Mouse (Mus musculus) neural tube, embryonic 12.5 days (tissue): Measurements from ENCODE around the gene Smco4. TPM values are rescaled to one million over a fixed set of nuclear protein-coding genes. Genes with fewer than 3 reads are reported as not detected.
"Not testable (repeated sequence)": the region's sequence is repeated elsewhere in the genome, so short reads cannot be mapped to it uniquely, and the experiment has no call there.

ENCODE experiments used
- ATAC-seq: fragments of 200-750 bp; cut with Nextera tagmentation; 2 replicates; pipeline ENCODE4 v1.8.0; 2017; ENCODE audit warnings: low read depth, mild to moderate bottlenecking, moderate TSS enrichment, moderate library complexity; ENCODE audit not compliant: low FRiP score
- H3K27ac ChIP-seq: fragments of 300-500 bp; sonication (generic); 2 replicates; pipeline ENCODE4 v1.5.1; 2016
- H3K27me3 ChIP-seq: fragments of 300-500 bp; sonication (generic); replicated peaks from 2 replicates; pipeline ENCODE4 v1.6.1; 2016; ENCODE audit warnings: mild to moderate bottlenecking
- H3K36me3 ChIP-seq: fragments of 300-500 bp; sonication (generic); 2 replicates; pipeline ENCODE4 v1.6.1; 2016; ENCODE audit warnings: mild to moderate bottlenecking
- H3K4me1 ChIP-seq: fragments of 300-500 bp; sonication (generic); 2 replicates; pipeline ENCODE4 v1.6.1; 2016
- H3K4me2 ChIP-seq: fragments of 300-500 bp; sonication (generic); replicated peaks from 2 replicates; pipeline ENCODE4 v1.6.1; 2016; ENCODE audit warnings: mild to moderate bottlenecking
- H3K4me3 ChIP-seq: fragments of 300-500 bp; sonication (generic); 2 replicates; pipeline ENCODE4 v1.5.1; 2016
- H3K9ac ChIP-seq: fragments of 300-500 bp; sonication (generic); 2 replicates; pipeline ENCODE4 v1.6.1; 2016; ENCODE audit warnings: mild to moderate bottlenecking
- H3K9me3 ChIP-seq: fragments of 300-500 bp; sonication (generic); 2 replicates; pipeline ENCODE4 v1.6.1; 2016; ENCODE audit warnings: mild to moderate bottlenecking
- WGBS: fragments of 180-500 bp; shearing (Covaris S2); methylation state at CpG from one replicate; pipeline ENCODE4 v1.1.7; 2016; 5-methylcytosine and 5-hydroxymethylcytosine counted together
- polyA plus RNA-seq: library from polyadenylated mRNA; unstranded; fragments of >200 nt; fragmentation: Nextera tagmentation; extraction: Ambion mirVana; gene quantifications from 2 replicates; pipeline ENCODE4 v1.2.1, GENCODE M21; 2016

Gene Smco4
- polyA plus RNA-seq, 1 experiment from 2014 or later = 0.91 TPM

DNA sequence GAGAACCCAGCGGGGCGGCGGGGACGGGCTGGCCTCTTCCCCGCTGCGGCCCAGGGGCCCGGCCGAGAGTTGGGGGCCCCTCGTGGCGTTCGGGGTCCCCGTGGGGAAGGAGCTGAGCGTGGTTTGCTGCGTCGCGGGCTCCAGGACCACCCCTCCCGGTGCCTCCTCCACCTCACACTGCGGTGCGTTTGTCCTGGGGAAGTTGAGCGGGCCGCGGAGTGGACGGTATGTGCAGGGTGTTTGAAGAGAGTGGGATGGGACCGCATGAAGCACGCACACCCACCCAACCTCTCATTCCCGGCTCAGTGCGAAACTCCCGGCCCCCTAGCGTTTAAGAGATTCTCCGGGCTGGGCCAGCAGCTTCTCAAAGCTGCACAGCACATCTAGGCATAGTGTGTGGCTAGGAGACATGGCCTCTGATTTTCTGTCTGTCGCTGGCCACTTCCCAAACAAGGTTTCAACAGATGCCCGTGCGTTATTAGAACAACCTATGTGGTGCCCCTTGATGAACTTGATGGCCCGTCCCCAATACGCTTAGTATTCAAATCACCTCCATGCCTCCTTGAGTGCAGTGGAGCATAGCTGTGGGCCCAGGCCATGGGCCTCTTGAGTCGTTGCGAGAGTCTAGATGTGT is 810 bp downstream of the Smco4 start:
- ATAC-seq = peak; percentile 77
- H3K36me3 ChIP-seq = no peaks in the 10 kb centered on the region
- H3K4me2 ChIP-seq = peak overlapping the region; percentile 96
- no peaks in the 10 kb centered on the region for H3K9me3 ChIP-seq
- WGBS = 2% methylated on average over 37 of the region's 37 CpGs
- peaks cover 19% of the 10 kb centered on the region for H3K4me1 ChIP-seq
- peak overlapping the region; percentile 80 for H3K9ac ChIP-seq
- H3K4me3 ChIP-seq = peak overlapping the region; percentile 77
- 0 out of 2 replicates have a peak, but pooled peaks cover 4% of the 10 kb centered on the region for H3K27me3 ChIP-seq
- 0 out of 2 replicates have a peak overlapping the region, but pooled peaks have one; percentile 4 for H3K27ac ChIP-seq

GRCm38 (mm10) chr9:15495281-15495680 is 2.0 kb downstream of the Smco4 start:
- not testable (repeated sequence) for H3K36me3 ChIP-seq, H3K9me3 ChIP-seq, H3K27ac ChIP-seq, H3K4me2 ChIP-seq, H3K4me3 ChIP-seq, H3K9ac ChIP-seq, H3K27me3 ChIP-seq, ATAC-seq
- 91% methylated on average over 2 of the region's 2 CpGs for WGBS
- H3K4me1 ChIP-seq = peaks cover 19% of the 10 kb centered on the region

GRCm38 (mm10) chr9:15495921-15496577 is 2.8 kb downstream of the Smco4 start:
- Histone ChIP-seq H3K36me3 (no peaks in the 10 kb centered on the region), H3K4me1 (peaks cover 19% of the 10 kb centered on the region), H3K27me3 (0 out of 2 replicates have a peak, but pooled peaks cover 4% of the 10 kb centered on the region), H3K4me3 (no peak overlapping the region), H3K9ac (no peak overlapping the region), H3K4me2 (no peak overlapping the region), H3K9me3 (no peaks in the 10 kb centered on the region), H3K27ac (no peak overlapping the region)
- no peak for ATAC-seq
- 34% methylated on average over 8 of the region's 8 CpGs for WGBS

- no peak for ATAC-seq
- H3K36me3 ChIP-seq = no peaks in the 10 kb centered on the region
- H3K4me3 ChIP-seq = no peak overlapping the region
- no peak overlapping the region for H3K4me2 ChIP-seq
- H3K4me1 ChIP-seq = peaks cover 10% of the 10 kb centered on the region
- H3K27ac ChIP-seq = no peak overlapping the region
- H3K9me3 ChIP-seq = no peaks in the 10 kb centered on the region
- H3K27me3 ChIP-seq = no peaks in the 10 kb centered on the region
- no peak overlapping the region for H3K9ac ChIP-seq
- 82% methylated on average over 5 of the region's 5 CpGs for WGBS
Observed at GRCm38 (mm10) chr9:15500025-15500424, 6.8 kb downstream of the Smco4 start.

DNA sequence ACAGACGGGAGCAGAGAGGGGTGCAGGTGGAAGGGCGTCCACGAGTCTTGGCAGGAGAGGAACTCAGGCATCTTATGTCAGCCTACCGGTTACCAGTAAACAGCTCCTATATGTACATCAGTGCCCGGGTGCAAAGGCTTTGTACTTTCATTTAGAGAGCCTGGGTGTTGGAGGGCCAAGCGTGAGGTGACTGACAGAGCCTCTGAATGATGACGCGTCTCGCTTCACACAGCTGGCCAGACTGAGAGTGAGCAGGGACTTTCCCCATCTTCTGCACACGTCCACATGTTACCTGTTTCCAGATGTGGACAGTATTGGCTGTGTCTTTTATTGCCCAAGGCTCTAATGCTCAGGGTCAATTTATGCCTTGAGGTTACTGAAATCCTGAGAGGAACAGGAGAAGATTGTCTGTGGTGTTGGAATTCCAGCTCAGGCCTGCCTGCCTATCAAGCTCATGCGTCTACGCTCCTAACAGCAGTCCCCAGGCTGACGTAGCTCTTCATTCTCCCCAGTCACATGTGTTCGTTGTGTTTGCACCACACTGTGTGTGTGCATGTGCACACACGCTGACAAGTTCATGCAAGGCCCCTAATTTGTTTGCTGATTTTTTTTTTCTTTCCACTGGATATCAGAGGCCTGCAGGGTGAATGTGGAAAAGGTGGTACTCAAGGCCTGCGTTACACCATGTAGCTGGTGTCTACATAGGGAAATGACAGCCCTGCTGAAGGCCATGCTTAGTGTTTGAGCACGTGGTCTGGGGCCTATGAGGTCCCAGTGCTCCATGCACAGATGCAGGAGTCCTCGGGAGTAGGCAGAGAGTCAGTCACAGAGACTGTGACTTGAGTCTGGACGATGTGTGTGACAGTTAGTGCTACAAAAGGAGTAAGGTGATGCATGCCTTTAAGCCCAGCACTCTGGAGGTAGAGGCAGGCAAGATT is 8.4 kb downstream of the Smco4 start:
- no peak overlapping the region for H3K4me2 ChIP-seq
- no peak overlapping the region for H3K27ac ChIP-seq
- no peaks in the 10 kb centered on the region for H3K27me3 ChIP-seq
- no peak overlapping the region for H3K9ac ChIP-seq
- H3K4me1 ChIP-seq = peaks cover 5% of the 10 kb centered on the region; the same call in 1 of the 2 replicates
- no peak for ATAC-seq
- H3K9me3 ChIP-seq = no peaks in the 10 kb centered on the region
- no peaks in the 10 kb centered on the region for H3K36me3 ChIP-seq
- no peak overlapping the region for H3K4me3 ChIP-seq
- WGBS = 83% methylated on average over 19 of the region's 19 CpGs

- 53% methylated on average over 7 of the region's 7 CpGs for WGBS
- Histone ChIP-seq H3K27me3 (no peaks in the 10 kb centered on the region), H3K4me3 (no peak overlapping the region), H3K4me1 (peaks cover 3% of the 10 kb centered on the region; the same call in 1 of the 2 replicates), H3K9ac (no peak overlapping the region), H3K4me2 (no peak overlapping the region), H3K36me3 (no peaks in the 10 kb centered on the region), H3K9me3 (no peaks in the 10 kb centered on the region), H3K27ac (no peak overlapping the region)
- no peak for ATAC-seq
Observed at GRCm38 (mm10) chr9:15502476-15502875, 9.2 kb downstream of the Smco4 start.

- ATAC-seq = no peak
- Histone ChIP-seq H3K36me3 (no peaks in the 10 kb centered on the region), H3K4me1 (peaks cover 3% of the 10 kb centered on the region; the same call in 1 of the 2 replicates), H3K4me3 (no peak overlapping the region), H3K9ac (no peak overlapping the region), H3K4me2 (no peak overlapping the region), H3K27me3 (no peaks in the 10 kb centered on the region), H3K9me3 (no peaks in the 10 kb centered on the region), H3K27ac (no peak overlapping the region)
- WGBS = 77% methylated on average over 10 of the region's 10 CpGs
Observed at GRCm38 (mm10) chr9:15503307-15503706, 10.1 kb downstream of the Smco4 start.

GRCm38 (mm10) chr9:15503827-15504226 is 10.6 kb downstream of the Smco4 start:
- H3K27ac ChIP-seq = no peak overlapping the region
- no peaks in the 10 kb centered on the region for H3K36me3 ChIP-seq
- no peak overlapping the region for H3K4me2 ChIP-seq
- no peak overlapping the region for H3K9ac ChIP-seq
- no peaks in the 10 kb centered on the region for H3K27me3 ChIP-seq
- no peaks in the 10 kb centered on the region for H3K9me3 ChIP-seq
- H3K4me3 ChIP-seq = no peak overlapping the region
- ATAC-seq = no peak
- peaks cover 3% of the 10 kb centered on the region; the same call in 1 of the 2 replicates for H3K4me1 ChIP-seq
- 69% methylated on average over 6 of the region's 6 CpGs for WGBS

DNA sequence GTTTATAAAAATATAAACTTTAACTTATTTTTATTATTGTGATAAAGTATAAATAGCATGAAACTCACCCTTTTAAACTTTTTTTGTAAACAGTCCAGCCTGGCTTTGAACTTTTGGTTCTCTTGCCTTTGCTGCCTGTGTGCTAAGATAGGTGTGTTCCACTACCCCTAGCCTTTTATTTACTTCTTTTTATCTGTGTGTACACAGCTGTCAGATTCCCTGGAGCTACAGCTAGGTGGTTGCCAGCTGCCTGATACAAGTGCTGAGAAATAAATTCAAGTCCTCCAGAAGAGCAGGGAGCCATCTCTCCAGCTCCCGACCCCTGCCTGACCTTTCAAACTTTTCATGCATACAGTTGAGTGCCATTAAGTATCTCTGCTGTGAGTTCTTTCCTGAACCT is 12.1 kb downstream of the Smco4 start:
- WGBS = 70% methylated on average over 1 of the region's 1 CpGs

GRCm38 (mm10) chr9:15506863-15507262 is 13.6 kb downstream of the Smco4 start:
- no peak overlapping the region for H3K27ac ChIP-seq
- no peak overlapping the region for H3K4me2 ChIP-seq
- no peak overlapping the region for H3K4me3 ChIP-seq
- H3K9ac ChIP-seq = no peak overlapping the region
- WGBS = 80% methylated on average over 3 of the region's 3 CpGs
- H3K27me3 ChIP-seq = no peaks in the 10 kb centered on the region
- ATAC-seq = no peak
- no peaks in the 10 kb centered on the region for H3K36me3 ChIP-seq
- H3K9me3 ChIP-seq = no peaks in the 10 kb centered on the region
- peaks cover 17% of the 10 kb centered on the region; the same call in 1 of the 2 replicates for H3K4me1 ChIP-seq

More for the DNA sequence above, 12.1 kb downstream of the Smco4 start:
- H3K9ac ChIP-seq = no peak overlapping the region
- no peaks in the 10 kb centered on the region for H3K36me3 ChIP-seq
- peaks cover 8% of the 10 kb centered on the region; the same call in 1 of the 2 replicates for H3K4me1 ChIP-seq
- no peak overlapping the region for H3K4me3 ChIP-seq
- no peak overlapping the region for H3K4me2 ChIP-seq
- ATAC-seq = no peak
- H3K27ac ChIP-seq = no peak overlapping the region
- no peaks in the 10 kb centered on the region for H3K27me3 ChIP-seq
- H3K9me3 ChIP-seq = no peaks in the 10 kb centered on the region

DNA sequence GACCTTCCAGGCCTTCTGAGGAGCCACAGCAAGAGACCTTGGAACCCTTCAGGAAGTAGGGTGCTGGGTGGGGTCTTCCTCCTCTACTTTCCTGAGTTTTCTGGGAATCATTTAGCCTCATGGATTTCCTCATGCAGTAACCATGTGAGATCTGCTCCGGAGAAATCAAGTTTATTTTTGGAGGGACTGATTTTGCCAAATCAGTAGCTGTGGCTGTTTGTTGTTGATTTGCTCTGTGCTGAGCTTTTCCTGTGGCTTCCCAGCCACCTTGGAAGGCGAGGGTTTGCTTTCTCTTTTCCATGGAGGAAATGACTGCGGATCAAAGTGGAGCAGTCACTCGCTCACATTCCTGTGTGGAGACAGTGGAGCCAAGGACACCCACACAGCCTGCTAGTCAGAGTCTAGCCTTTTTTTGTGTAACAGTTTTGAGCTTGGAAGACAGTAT is 14.2 kb downstream of the Smco4 start:
- ATAC-seq = no peak
- Histone ChIP-seq H3K4me3 (no peak overlapping the region), H3K9me3 (no peaks in the 10 kb centered on the region), H3K36me3 (no peaks in the 10 kb centered on the region), H3K9ac (no peak overlapping the region), H3K27ac (no peak overlapping the region), H3K4me1 (peaks cover 14% of the 10 kb centered on the region; the same call in 1 of the 2 replicates), H3K4me2 (no peak overlapping the region), H3K27me3 (peaks cover 4% of the 10 kb centered on the region; the same call in 1 of the 2 replicates)
- 84% methylated on average over 4 of the region's 4 CpGs for WGBS

GRCm38 (mm10) chr9:15509363-15509762 is 16.1 kb downstream of the Smco4 start:
- H3K9me3 ChIP-seq = no peaks in the 10 kb centered on the region
- H3K4me2 ChIP-seq = no peak overlapping the region
- WGBS = 88% methylated on average over 3 of the region's 3 CpGs
- no peak overlapping the region for H3K27ac ChIP-seq
- H3K9ac ChIP-seq = no peak overlapping the region
- no peak for ATAC-seq
- peaks cover 14% of the 10 kb centered on the region; the same call in 1 of the 2 replicates for H3K4me1 ChIP-seq
- H3K27me3 ChIP-seq = peaks cover 7% of the 10 kb centered on the region; the same call in 1 of the 2 replicates
- no peak overlapping the region for H3K4me3 ChIP-seq
- no peaks in the 10 kb centered on the region for H3K36me3 ChIP-seq
